Mouse (Mus musculus): ENCODE measurements around the gene Hpf1.

Hpf1 gene

GRCm38 (mm10) chr8:60889843-60890519 is at the start of gene Hpf1:
Gene Hpf1 (plus strand): TSS chr8:60890418.
- peak; percentile 93 for DNase-seq

GRCm38 (mm10) chr8:60842388-60842787 is 47.8 kb upstream of the Hpf1 start:
- DNase-seq: no peak

- DNase-seq: no peak
Observed at GRCm38 (mm10) chr8:60857559-60857958, 32.7 kb upstream of the Hpf1 start.

- DNase-seq: no peak
Observed at GRCm38 (mm10) chr8:60858091-60858490, 32.1 kb upstream of the Hpf1 start.

GRCm38 (mm10) chr8:60858911-60859476 is 31.2 kb upstream of the Hpf1 start:
- no peak for DNase-seq

GRCm38 (mm10) chr8:60859605-60860004 is 30.6 kb upstream of the Hpf1 start:
- peak; percentile 58 for DNase-seq

- DNase-seq: no peak
Observed at GRCm38 (mm10) chr8:60860749-60861148, 29.5 kb upstream of the Hpf1 start.

- no peak for DNase-seq
Observed at GRCm38 (mm10) chr8:60861783-60862182, 28.4 kb upstream of the Hpf1 start.

- no peak for DNase-seq
Observed at GRCm38 (mm10) chr8:60864875-60865274, 25.3 kb upstream of the Hpf1 start.

- DNase-seq: peak; percentile 58
Observed at GRCm38 (mm10) chr8:60865504-60866114, 24.6 kb upstream of the Hpf1 start.

GRCm38 (mm10) chr8:60867468-60868115 is 22.6 kb upstream of the Hpf1 start:
- no peak for DNase-seq

- no peak for DNase-seq
Observed at GRCm38 (mm10) chr8:60868236-60868965, 21.8 kb upstream of the Hpf1 start.

GRCm38 (mm10) chr8:60869761-60870160 is 20.5 kb upstream of the Hpf1 start:
- DNase-seq: no peak

GRCm38 (mm10) chr8:60870231-60871193 is 19.7 kb upstream of the Hpf1 start:
- no peak for DNase-seq

GRCm38 (mm10) chr8:60878617-60879016 is 11.6 kb upstream of the Hpf1 start:
- DNase-seq: no peak

- DNase-seq: no peak
Observed at GRCm38 (mm10) chr8:60883419-60884137, 6.6 kb upstream of the Hpf1 start.

- DNase-seq: no peak
Observed at GRCm38 (mm10) chr8:60886736-60887135, 3.5 kb upstream of the Hpf1 start.

- DNase-seq: no peak
Observed at GRCm38 (mm10) chr8:60889131-60889842, 931 bp upstream of the Hpf1 start.

GRCm38 (mm10) chr8:60890520-60890874 is 279 bp downstream of the Hpf1 start:
- DNase-seq: no peak

- DNase-seq: no peak
Observed at GRCm38 (mm10) chr8:60891757-60892156, 1.5 kb downstream of the Hpf1 start.

- DNase-seq: no peak
Observed at GRCm38 (mm10) chr8:60895878-60896277, 5.7 kb downstream of the Hpf1 start.
